Mouse (Mus musculus) forebrain, embryonic 10.5 days (tissue): Measurements from ENCODE around the gene Tmem130. TPM values are rescaled to one million over a fixed set of nuclear protein-coding genes. Genes with fewer than 3 reads are reported as not detected.
"Not testable (repeated sequence)": the region's sequence is repeated elsewhere in the genome, so short reads cannot be mapped to it uniquely, and the experiment has no call there.

Experiments used
- DNase-seq: peaks from one replicate; pipeline ENCODE4 v3.0.0-alpha.2; 2017; ENCODE audit warnings: low spot score; ENCODE audit errors: extremely low spot score
- H3K27ac ChIP-seq: fragments of 300-500 bp; sonication (generic); 2 replicates; pipeline ENCODE4 v1.5.1; 2016; ENCODE audit warnings: mild to moderate bottlenecking
- H3K27me3 ChIP-seq: fragments of 300-500 bp; sonication (generic); 2 replicates; pipeline ENCODE4 v1.6.1; 2016; ENCODE audit warnings: mild to moderate bottlenecking; ENCODE audit not compliant: poor library complexity, severe bottlenecking
- H3K36me3 ChIP-seq: fragments of 300-500 bp; sonication (generic); replicated peaks from 2 replicates; pipeline ENCODE4 v1.6.1; 2016; ENCODE audit warnings: mild to moderate bottlenecking, moderate library complexity
- H3K4me1 ChIP-seq: fragments of 300-500 bp; sonication (generic); 2 replicates; pipeline ENCODE4 v1.6.1; 2016
- H3K4me3 ChIP-seq: fragments of 300-500 bp; sonication (generic); 2 replicates; pipeline ENCODE4 v1.5.1; 2016; ENCODE audit warnings: mild to moderate bottlenecking, moderate library complexity
- H3K9me3 ChIP-seq: fragments of 300-500 bp; sonication (generic); 2 replicates; pipeline ENCODE4 v1.6.1; 2016; ENCODE audit warnings: mild to moderate bottlenecking, moderate library complexity
- WGBS: fragments of 180-500 bp; shearing (Covaris S2); methylation state at CpG from one replicate; pipeline ENCODE4 v1.1.7; 2016; 5-methylcytosine and 5-hydroxymethylcytosine counted together
- polyA plus RNA-seq: library from polyadenylated mRNA; unstranded; fragments of >200 nt; fragmentation: Nextera tagmentation; extraction: Ambion mirVana; gene quantifications from 2 replicates; pipeline ENCODE4 v1.2.1, GENCODE M21; 2016

Tmem130 gene
- polyA plus RNA-seq, 1 experiment from 2014 or later, result 2.0 TPM

DNA sequence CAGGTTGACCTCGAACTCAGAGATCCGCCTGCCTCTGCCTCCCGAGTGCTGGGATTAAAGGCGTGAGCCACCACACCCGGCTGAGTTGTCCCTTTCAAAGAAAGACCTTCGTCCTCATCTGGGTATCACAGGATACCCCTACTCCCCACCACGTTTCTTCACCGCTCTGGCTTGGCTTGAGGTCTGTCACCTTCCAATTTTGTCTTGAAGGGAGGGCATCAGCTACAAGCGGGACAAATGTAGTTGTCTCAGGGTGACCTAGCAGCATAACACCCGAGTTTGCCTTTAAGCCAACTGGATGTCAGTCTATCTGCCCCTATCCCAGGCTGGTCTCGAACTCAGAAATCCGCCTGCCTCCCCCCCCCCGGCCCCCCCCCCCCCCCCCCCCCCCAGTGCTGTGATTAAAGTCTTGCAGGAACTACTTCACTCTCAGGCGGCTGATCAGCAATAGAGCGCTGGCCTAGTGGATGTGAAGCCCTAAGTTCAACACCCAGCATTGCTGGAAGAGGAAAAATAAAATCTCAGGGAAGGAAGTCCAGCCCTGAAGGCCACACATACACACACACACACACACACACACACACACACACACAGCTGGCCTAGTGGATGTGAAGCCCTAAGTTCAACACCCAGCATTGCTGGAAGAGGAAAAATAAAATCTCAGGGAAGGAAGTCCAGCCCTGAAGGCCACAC lies 5.6 kb upstream of the Tmem130 start, which contains the start of gene Trrap:
TSS of gene Trrap (plus strand) at position 627 of the 693 bp plus-strand sequence.
- peak within 1 kb of the TSS; percentile 99 for H3K27ac ChIP-seq
- 85% methylated on average over 14 of the region's 15 CpGs for WGBS
- H3K4me3 ChIP-seq, result peak within 1 kb of the TSS; percentile 87
- H3K36me3 ChIP-seq, result peaks cover 23% of the 10 kb centered on the region
- DNase-seq, H3K9me3 ChIP-seq: not testable (repeated sequence)
- H3K4me1 ChIP-seq, result peaks cover 21% of the 10 kb centered on the region
- H3K27me3 ChIP-seq, result peaks cover 12% of the 10 kb centered on the region

DNA sequence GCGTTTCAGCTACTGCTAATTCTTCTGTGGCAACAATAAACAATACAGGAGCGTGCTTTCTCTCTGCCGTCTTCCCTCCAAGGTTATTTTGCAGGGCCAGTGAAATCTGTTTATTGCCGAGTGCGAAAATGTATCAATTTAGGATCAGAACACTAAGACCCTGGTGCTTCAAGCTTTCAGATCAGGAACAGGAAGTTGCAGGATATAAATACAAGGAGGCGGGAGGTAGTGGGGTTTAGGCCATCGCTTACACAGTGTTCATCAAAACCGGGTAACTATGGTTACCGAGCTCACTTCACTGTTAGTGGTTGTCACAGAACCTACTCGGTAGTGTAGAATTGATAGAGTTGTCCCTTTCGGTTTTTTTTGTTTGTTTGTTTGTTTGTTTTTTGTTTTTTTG lies 5.0 kb upstream of the Tmem130 start:
- 90% methylated on average over 11 of the region's 11 CpGs for WGBS
- DNase-seq, result no peak

DNA sequence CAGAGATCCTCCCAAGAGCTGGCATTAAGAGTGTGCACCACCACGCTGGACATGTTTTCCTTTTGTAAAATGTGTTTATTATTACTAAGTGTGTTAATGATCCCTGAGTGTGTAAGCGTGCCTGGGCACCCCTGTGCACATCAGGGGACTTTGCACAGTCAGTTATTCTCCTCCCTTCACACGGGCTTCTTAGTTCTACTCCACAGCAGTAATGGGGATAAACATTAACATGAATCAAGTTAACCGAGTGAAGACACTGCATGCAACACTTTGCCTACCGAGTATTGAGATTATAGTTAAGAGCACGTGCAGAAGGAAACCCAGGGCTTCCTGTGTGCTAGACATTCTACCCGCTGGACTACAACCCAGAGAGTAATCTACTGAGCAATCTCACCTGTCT lies 4.4 kb upstream of the Tmem130 start:
- H3K36me3 ChIP-seq, result peaks cover 12% of the 10 kb centered on the region
- H3K27me3 ChIP-seq, result peaks cover 25% of the 10 kb centered on the region
- DNase-seq, result no peak
- WGBS, result 86% methylated on average over 7 of the region's 7 CpGs
- H3K4me1 ChIP-seq, result peaks cover 29% of the 10 kb centered on the region
- H3K9me3 ChIP-seq, result no peaks in the 10 kb centered on the region
- H3K4me3 ChIP-seq, result no peak overlapping the region
- H3K27ac ChIP-seq, result no peak overlapping the region

More for the DNA sequence above, 5.0 kb upstream of the Tmem130 start:
- Histone ChIP-seq H3K27me3 (peaks cover 18% of the 10 kb centered on the region), H3K4me3 (no peak overlapping the region), H3K4me1 (peaks cover 22% of the 10 kb centered on the region), H3K9me3 (no peaks in the 10 kb centered on the region), H3K27ac (no peak overlapping the region), H3K36me3 (peaks cover 18% of the 10 kb centered on the region)

DNA sequence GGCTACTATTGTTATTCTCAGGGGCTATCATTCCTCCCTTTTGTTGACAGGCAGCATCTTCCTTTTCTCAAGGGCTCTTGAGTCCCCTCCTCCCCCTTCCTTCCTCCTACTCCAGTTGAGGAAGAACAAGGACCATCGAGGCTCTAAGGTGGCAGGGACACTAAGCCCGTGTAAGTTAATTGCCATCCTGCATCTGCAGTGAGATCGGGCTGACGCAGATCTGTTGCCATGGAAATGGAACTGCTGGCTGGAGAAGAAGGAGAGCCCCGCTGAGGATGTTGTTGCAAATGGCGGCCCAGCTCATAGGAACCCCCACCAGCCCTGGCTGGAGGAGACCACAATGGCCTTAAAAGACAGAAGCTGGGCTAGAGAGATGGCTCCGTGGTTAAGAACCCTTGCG lies 3.2 kb downstream of the Tmem130 start:
- peak; percentile 37 for DNase-seq
- 12% methylated on average over 8 of the region's 8 CpGs for WGBS

DNA sequence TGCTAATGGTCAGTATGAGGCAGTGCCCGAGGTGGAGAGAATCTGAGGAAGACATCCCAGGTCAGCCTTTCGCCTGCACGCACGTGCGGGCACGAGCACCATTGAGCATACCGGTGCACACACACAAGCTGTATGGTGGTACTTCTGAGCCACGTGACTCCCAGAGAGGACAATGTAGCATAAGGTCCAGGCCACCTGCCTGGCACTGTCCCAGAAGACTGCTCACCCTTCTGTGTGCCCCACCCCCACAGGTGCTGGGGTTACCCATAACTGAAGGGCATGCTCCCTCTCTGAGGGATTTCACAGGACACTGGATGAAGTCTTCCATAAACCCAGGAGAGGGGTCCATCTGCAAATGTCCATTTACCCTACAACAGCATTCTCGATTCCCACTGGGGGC lies 4.2 kb downstream of the Tmem130 start:
- H3K4me3 ChIP-seq, result no peak overlapping the region
- H3K36me3 ChIP-seq, result no peaks in the 10 kb centered on the region
- peaks cover 22% of the 10 kb centered on the region for H3K4me1 ChIP-seq
- H3K27me3 ChIP-seq, result peaks cover 42% of the 10 kb centered on the region
- no peaks in the 10 kb centered on the region for H3K9me3 ChIP-seq
- 85% methylated on average over 9 of the region's 9 CpGs for WGBS
- H3K27ac ChIP-seq, result no peak overlapping the region
- no peak for DNase-seq

More for the DNA sequence above, 3.2 kb downstream of the Tmem130 start:
- Histone ChIP-seq H3K4me3 (peak overlapping the region; percentile 5; the same call in 1 of the 2 replicates), H3K27ac (peak overlapping the region; percentile 37; the same call in 1 of the 2 replicates), H3K9me3 (no peaks in the 10 kb centered on the region), H3K36me3 (no peaks in the 10 kb centered on the region), H3K27me3 (peaks cover 53% of the 10 kb centered on the region), H3K4me1 (peaks cover 21% of the 10 kb centered on the region)

DNA sequence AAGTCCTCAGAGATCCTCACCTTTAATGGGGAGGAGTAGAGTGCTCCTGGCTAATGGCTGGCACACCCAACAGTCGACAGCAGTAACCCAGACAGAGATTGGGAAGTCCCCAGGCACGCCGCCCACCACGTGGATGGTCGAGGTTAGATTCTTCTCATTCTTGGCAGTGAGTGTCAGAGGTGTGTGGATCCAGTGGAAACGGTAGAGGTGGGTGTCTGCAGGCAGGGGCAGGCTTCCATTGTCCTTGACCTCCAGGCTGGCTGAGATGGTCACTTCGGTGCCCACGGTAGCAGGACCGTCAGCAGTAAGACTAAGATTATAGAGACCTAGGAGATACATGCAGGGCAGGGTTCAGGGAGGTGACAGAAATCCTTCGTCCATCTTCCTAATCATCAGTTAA lies 6.4 kb downstream of the Tmem130 start:
- Histone ChIP-seq H3K27me3 (peaks cover 20% of the 10 kb centered on the region), H3K27ac (no peak overlapping the region), H3K36me3 (no peaks in the 10 kb centered on the region), H3K4me1 (peaks cover 18% of the 10 kb centered on the region), H3K9me3 (no peaks in the 10 kb centered on the region), H3K4me3 (no peak overlapping the region)
- 85% methylated on average over 10 of the region's 10 CpGs for WGBS
- DNase-seq, result no peak

DNA sequence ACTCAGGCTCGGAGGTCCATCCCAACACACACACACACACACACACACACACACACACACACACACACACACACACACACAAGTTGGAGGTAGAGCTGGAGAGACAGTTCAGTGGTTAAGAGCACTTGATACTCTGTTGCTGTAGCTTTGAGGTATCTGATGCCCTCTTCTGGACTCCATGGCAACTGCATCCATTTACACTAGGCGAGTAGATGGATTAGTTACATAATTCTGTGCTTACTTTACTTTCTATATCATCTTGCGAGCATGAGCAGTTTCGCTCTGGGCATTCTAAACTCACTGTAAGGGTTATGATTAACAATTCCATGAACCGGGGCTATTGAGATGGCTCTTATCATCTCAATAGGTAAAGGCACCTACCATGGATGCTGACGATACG lies 8.6 kb downstream of the Tmem130 start:
- no peaks in the 10 kb centered on the region for H3K36me3 ChIP-seq
- no peaks in the 10 kb centered on the region for H3K9me3 ChIP-seq
- DNase-seq, result no peak
- peaks cover 10% of the 10 kb centered on the region for H3K4me1 ChIP-seq
- WGBS, result 71% methylated on average over 7 of the region's 7 CpGs
- H3K27me3 ChIP-seq, result no peaks in the 10 kb centered on the region
- no peak overlapping the region for H3K4me3 ChIP-seq
- no peak overlapping the region for H3K27ac ChIP-seq

DNA sequence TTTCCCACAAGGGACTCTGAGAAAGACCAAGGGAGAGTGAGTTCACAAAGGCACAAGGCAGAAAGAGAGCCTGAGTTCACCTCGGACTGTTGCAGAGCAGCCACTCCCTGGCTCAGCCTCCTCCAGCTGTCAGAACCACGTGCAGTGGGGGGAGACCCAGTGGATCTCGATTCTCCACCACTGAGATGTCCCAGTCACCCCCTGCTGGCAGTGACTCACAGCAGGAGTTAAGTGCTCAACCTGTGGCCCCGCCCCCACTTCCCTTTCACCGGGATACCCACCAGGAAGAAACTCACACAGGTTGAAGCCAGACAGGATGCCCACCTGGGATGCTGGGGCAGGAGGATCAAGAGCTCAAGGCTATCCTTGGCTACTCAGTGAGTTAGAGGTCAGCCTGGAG lies 9.2 kb downstream of the Tmem130 start:
- Histone ChIP-seq H3K27me3 (no peaks in the 10 kb centered on the region), H3K4me3 (no peak overlapping the region), H3K36me3 (no peaks in the 10 kb centered on the region), H3K9me3 (no peaks in the 10 kb centered on the region), H3K27ac (no peak overlapping the region), H3K4me1 (peaks cover 9% of the 10 kb centered on the region)
- 17% methylated on average over 5 of the region's 5 CpGs for WGBS
- no peak for DNase-seq

DNA sequence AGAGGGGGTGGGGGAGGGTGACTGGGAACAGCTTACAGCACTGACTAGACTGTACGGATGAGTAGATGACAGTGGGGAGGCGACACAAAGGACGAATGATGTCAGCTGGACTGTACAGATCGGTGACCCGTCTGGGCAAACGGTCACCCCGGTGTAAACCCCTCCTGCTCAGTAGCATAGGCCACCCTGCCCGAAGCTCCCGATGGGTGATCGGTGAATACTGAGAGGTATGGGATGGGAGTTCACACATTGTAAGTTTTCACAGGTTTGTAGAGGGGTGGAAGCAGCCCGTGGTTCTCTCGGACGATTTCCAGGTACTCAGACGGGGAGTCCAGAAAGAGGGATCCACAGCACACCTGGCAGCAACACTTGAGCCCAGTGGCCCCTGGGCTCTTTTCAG lies 24.5 kb downstream of the Tmem130 start:
- Histone ChIP-seq H3K9me3 (no peaks in the 10 kb centered on the region), H3K27me3 (no peaks in the 10 kb centered on the region), H3K36me3 (no peaks in the 10 kb centered on the region), H3K4me1 (no peaks in the 10 kb centered on the region), H3K4me3 (no peak overlapping the region), H3K27ac (no peak overlapping the region)
- 94% methylated on average over 14 of the region's 14 CpGs for WGBS
- no peak for DNase-seq

DNA sequence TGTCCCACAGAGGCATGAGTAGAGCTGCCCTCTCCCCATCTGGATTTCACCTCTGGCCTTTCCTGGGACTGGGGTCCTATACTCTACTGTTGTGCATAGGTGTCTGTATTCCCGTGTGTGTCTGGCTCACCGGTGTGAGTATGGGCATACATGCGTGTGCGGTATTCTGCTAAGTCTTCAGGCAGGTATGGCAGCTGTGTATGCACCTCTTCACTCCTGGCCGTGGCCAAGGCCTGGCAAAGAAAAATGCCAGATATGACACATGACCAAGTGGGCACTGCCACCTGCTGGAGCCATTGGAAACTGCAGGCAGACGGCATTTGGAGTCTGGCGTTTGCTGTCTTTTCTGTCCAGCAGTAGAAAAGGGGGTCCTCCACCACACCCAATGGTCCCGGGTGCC lies 26.7 kb downstream of the Tmem130 start:
- WGBS, result 30% methylated on average over 8 of the region's 8 CpGs
- peaks cover 10% of the 10 kb centered on the region for H3K27me3 ChIP-seq
- no peak overlapping the region for H3K27ac ChIP-seq
- no peak overlapping the region for H3K4me3 ChIP-seq
- H3K36me3 ChIP-seq, result no peaks in the 10 kb centered on the region
- peak; percentile 74 for DNase-seq
- H3K4me1 ChIP-seq, result no peaks in the 10 kb centered on the region
- H3K9me3 ChIP-seq, result no peaks in the 10 kb centered on the region

DNA sequence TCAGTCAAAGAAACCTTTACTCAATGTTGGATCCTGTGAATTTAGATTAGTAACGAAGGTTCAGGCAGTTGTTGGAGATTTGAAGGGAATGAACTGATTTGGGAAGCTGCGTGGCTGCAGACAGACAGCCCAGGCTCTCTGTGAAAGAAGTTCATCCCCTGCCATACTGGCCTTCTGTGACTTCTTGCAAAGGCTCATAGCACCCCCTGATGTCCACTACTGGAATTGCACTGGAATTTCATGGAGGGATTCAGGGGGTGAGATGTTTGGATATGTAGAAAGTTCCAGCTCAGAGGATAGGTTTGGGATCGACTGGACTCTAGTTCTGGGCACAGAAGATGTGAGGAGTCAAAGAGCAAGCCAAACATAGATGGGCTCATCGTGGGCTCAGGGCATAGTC lies 27.7 kb downstream of the Tmem130 start:
- Histone ChIP-seq H3K27ac (no peak overlapping the region), H3K36me3 (no peaks in the 10 kb centered on the region), H3K4me3 (no peak overlapping the region), H3K4me1 (peaks cover 3% of the 10 kb centered on the region), H3K9me3 (no peaks in the 10 kb centered on the region), H3K27me3 (peaks cover 20% of the 10 kb centered on the region)
- DNase-seq, result peak; percentile 71
- 27% methylated on average over 4 of the region's 4 CpGs for WGBS

DNA sequence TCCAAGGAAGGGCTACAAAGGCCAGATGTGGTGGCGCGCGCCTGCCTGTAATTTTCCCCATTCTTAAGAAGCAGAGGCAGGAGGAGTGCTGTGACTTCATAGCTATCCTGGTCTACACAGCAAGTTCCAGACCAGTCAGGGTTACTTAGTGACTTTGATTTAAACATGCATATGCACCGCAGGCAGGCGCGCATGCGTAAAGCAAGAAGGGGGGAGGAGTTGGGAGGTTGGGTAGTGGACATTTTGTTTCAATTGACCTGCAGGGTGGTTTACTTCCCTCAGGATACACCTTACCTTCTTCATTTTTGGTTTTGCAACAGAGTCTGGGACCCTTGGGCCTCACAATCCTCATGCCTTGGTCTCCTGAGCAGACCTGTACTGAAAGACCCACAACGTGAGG lies 32.4 kb downstream of the Tmem130 start:
- no peak for DNase-seq
- Histone ChIP-seq H3K4me3 (no peak overlapping the region), H3K9me3 (no peaks in the 10 kb centered on the region), H3K27ac (no peak overlapping the region), H3K36me3 (no peaks in the 10 kb centered on the region), H3K4me1 (peaks cover 36% of the 10 kb centered on the region), H3K27me3 (peaks cover 51% of the 10 kb centered on the region)
- WGBS, result 53% methylated on average over 8 of the region's 8 CpGs

DNA sequence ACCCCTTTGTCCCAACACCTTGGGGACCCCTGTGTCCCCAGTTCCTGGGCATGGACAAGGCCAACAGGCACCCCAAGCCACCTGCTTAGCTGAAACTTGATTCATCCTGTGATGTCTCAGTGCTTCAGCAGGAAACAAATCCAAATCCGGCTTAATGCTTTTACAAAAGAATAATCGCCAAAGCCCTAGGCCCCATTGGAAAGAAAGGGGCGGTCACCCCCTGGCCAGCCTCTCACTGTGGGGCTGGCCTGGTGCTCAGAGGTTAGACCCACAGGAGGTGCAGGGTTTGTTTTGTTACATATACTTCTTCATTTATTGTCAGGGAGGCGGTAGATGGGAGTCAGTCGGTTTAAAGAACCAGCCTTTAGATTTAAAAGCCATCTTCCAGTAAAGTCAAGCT lies 33.4 kb downstream of the Tmem130 start:
- Histone ChIP-seq H3K27ac (no peak overlapping the region), H3K4me3 (no peak overlapping the region), H3K36me3 (no peaks in the 10 kb centered on the region), H3K4me1 (peaks cover 36% of the 10 kb centered on the region), H3K27me3 (peaks cover 51% of the 10 kb centered on the region), H3K9me3 (no peaks in the 10 kb centered on the region)
- 4% methylated on average over 5 of the region's 5 CpGs for WGBS
- DNase-seq, result no peak
